Mouse (Mus musculus): ENCODE measurements around the gene Tulp3.
"Not testable (repeated sequence)": the region's sequence is repeated elsewhere in the genome, so short reads cannot be mapped to it uniquely, and the experiment has no call there.

Tulp3 gene

DNA sequence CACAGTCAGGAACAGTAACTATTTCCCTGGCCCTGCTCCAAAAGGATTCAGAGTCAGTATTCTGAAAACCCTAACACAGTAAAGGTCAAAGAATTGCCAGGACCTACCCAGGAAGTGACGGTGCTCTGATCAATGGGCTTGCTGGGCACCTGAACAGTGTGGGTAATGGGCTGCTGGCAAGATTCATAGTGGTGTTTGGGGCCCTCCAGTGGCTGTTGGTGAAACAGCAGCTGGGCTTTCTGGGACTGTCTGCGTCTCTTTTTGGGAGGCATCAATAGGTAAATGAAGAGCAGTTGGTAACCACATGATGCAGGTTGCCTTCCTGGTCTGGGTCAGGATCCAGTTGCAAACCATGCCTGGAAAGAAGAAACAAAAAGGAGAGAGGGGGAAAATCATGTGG, 3.3 kb upstream of the Tulp3 start:
- peak; percentile 51 for DNase-seq (ENCODE audit: low spot score)

DNA sequence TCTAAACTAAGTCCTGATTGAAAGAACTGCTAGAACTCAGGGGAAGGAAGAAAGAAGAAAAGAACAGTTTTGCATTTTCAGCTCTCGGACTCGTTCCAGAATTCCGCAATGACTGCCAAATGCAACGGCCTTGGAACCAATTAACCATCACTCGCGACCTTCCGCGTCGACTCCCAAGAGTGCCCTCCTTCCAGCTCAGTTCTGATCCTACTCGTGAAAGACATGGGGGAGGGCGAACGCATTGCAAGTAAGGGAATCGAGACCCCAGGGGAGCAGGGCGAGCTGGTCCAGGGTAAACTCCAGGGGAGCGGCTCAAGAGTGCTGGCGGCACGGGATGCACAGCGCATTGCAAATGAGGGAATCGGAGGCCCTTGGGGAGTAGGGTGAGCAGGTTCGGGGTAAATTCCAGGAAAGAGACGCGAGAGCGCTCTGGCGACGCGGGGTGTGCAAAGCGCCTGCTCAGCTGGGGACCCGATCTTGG, 410 bp downstream of the Tulp3 start:
- no peak for DNase-seq (ENCODE audit: low spot score)

GRCm38 (mm10) chr6:128354140-128354539, 1.5 kb downstream of the Tulp3 start:
- DNase-seq (ENCODE audit: low spot score), result no peak

DNA sequence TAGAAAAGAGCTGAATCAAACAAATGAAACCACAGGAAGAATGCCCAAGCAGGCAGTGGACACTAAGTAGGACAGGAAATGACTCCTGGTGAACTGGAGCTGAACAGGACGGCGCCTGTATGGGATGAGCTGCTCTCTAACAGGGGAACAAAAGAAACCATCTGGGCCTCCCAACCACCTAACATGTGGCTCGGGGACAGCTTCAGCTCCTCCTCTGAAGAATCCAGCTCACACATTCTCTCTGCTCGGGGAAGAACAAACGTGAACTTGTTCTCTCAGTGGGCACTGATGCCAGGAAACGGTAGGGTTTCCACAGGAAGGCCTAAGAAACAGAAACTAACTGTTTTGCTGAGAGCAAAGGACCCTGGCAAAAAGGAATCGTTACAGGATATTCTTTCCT, 5.9 kb downstream of the Tulp3 start:
- DNase-seq (ENCODE audit: low spot score), result no peak

- no peak for DNase-seq (ENCODE audit: low spot score)
These were observed 8.9 kb downstream of the Tulp3 start for GRCm38 (mm10) chr6:128346782-128347181.

GRCm38 (mm10) chr6:128345623-128346022, 10.0 kb downstream of the Tulp3 start:
- no peak for DNase-seq (ENCODE audit: low spot score)

DNA sequence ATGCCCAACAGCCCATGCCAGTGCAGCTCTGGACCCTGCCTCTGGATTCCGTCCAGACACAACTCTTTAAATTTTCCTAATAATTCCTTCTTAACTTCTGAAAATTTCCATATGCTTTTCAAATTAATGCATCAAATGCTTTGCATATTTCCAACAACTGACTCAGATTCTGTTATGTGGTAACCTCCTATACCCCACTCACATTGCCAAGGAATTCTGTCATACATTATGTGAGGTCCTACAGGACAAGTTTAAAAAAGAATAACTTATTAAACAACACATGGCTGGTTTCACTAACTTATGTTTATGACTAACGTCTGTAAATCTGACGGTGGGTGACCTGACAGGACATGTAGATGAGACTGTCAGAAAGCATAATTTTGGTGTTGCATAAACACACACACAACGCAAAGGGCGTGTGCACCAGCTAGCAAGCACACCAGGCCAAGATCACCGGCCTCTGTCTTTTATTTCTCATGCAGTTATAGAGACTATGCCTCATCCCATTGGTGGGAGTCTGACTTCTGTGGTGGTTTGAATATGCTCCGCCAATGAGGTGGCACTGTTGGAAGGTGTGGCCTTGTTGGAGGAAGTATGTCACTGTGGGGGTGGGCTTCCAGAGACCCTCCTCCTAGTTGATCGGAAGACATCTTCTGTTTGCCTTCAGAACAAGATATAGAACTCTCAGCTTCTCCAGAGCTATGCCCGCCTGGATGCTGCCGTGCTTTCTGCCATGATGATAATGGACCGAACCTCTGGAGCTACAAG, 13.5 kb downstream of the Tulp3 start:
- no peak for DNase-seq (ENCODE audit: low spot score)

DNA sequence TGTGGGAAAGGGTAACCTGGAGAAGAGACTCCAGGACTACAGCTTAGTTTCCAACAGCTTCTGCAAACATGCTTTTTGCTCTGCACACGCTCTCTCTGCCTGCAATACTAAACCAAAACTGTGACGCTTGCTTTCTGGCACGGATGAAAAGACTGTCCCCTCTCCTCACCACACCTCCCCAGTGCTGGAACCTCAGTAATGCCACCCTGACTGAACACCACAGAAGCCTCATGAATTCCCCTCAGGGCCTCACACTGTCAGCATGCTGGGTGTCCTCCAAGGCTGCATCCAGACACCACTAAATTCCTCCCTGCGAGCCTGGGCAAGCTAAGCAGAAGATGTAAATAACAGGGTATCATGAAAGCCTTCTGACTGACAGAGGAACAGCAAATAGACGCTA, 16.8 kb downstream of the Tulp3 start:
- no peak for DNase-seq (ENCODE audit: low spot score)

DNA sequence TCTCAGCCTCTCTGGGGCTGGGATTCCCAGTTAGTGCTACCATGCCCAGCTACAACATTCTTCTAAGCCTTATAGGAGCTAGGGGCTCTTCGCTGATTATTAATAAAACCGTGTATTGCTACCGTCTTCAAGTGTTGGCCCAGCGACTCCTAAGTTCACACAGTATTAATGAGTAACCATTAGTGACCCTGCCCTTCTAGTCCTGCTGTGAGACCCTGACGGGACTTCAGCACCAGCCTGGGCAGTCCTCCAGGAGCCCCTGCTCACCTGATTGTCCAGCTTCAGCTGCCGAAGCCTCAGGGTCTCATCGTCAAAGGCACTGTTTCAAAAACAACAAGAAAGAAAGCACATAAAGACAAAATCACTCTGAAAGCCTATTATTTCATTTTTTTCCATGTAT, 18.2 kb downstream of the Tulp3 start:
- DNase-seq (ENCODE audit: low spot score), result no peak

DNA sequence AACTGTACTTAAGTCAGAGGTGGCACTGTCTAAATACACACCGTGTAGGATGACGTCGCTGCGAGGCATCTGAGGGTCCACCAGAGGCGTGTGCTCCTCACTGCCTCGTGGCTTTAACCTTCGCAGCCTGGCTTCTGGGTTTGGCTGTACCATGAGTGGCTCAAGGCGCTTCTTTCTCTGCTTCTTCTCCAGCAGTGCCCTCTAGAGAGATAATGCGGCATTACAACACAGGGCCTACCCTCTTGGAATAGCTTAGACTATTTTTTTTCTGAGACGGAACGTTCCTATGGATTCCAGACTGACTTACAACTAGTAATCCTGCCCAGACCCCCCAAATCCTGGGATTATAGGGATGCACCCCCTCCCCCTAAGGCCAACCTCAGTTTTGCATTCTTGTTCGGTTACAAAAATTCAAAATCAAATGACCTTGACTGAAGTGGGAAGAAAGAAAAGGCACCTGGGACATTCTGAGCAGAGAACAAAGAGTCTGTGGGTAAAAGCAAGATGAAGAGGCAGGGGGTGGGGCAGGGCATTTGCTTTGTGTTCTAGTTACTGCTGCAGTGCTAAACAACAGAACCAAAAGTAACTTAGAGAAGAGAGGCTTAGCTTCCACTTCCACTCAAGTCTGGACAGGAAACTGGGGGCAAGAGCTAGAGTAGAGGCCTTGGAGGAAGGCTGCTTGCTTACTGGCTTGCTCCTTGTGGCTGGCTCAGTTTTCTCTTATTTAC, 21.1 kb downstream of the Tulp3 start:
- peak; percentile 51 for DNase-seq (ENCODE audit: low spot score)

GRCm38 (mm10) chr6:128318317-128318716, 37.3 kb downstream of the Tulp3 start:
- DNase-seq (ENCODE audit: low spot score), result peak; percentile 56

DNA sequence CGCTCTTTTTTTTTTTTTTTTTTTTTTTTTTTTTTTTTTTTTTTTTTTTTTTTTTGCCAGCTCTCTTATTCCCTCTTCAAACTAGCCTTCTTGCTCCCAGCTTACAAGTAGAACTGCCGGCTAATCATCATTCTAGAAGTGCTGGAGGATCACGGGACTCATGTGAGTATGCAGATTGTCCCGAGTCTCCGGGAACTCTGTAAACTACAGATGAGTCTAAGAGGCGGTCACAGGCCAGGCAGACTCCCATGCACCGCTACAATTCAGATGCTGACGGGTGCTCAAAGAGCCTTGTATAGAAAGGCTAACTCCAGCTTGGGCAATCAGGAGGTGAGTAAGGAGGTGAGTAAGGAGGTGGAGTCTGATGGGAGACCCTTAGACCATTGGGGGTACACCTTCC, 40.1 kb downstream of the Tulp3 start:
- DNase-seq (ENCODE audit: low spot score), result no peak

GRCm38 (mm10) chr6:128314796-128315195, 40.9 kb downstream of the Tulp3 start:
- DNase-seq (ENCODE audit: low spot score), result no peak

GRCm38 (mm10) chr6:128308311-128308710, 47.3 kb downstream of the Tulp3 start:
- no peak for DNase-seq (ENCODE audit: low spot score)

DNA sequence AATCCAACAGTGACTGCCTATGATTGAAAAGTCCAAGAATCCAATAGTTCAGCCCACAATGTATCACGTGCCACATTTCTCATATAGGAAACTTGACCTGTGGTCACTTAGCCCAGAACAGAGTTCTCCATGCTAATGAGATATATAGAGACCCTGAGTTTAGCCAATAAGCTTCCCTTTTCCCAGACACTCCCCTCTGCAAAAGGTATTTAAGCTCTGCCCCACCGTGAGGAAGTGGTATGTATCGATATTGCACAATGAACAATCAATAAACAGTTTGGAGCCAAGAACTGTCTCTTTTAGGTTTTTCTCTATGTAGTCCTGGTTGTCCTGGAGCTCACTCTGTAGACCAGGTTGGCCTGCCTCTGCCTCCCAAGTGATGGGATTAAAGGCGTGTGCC, 50.9 kb downstream of the Tulp3 start:
- no peak for DNase-seq (ENCODE audit: low spot score)

- DNase-seq (ENCODE audit: low spot score), result not testable (repeated sequence)
These were observed 53.0 kb downstream of the Tulp3 start for GRCm38 (mm10) chr6:128302640-128303039.

DNA sequence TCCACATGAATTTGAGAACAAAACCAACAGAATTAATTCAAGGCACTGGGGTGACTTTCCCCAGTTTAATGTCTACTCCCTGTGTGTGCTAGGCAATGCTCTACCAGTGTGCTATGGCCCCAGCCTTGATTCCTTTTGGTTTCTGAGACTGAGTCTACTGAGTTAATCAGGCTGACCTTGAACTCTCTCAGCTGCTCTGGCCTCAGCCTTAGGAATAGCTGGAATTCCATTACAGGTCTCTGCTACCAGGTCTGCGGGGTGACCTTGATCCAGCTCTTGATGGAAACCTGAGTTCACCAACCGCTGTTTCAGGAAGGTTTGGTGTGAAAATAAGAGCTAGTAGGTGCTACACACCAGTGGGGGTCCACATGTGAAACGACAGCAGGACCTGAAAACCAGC, 53.8 kb downstream of the Tulp3 start:
- DNase-seq (ENCODE audit: low spot score), result no peak

DNA sequence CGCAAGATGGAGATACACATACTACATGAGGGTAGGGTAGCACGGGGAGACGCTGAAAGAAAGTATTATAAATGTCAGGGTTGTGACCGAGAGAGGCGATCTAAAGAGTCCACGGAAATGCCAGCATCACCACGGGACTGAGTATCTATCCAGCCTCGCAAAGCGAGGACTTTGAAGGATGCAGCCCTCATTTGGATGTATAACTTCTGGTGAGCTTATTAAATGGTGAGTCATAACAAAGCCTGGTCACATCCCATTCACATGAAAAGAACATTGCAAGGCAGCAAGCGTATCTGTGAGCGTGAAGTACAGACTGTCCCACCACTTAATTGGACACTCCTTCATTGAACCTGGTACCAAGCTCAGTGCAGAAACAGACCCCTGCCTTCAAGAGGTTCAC, 54.2 kb downstream of the Tulp3 start:
- no peak for DNase-seq (ENCODE audit: low spot score)

DNA sequence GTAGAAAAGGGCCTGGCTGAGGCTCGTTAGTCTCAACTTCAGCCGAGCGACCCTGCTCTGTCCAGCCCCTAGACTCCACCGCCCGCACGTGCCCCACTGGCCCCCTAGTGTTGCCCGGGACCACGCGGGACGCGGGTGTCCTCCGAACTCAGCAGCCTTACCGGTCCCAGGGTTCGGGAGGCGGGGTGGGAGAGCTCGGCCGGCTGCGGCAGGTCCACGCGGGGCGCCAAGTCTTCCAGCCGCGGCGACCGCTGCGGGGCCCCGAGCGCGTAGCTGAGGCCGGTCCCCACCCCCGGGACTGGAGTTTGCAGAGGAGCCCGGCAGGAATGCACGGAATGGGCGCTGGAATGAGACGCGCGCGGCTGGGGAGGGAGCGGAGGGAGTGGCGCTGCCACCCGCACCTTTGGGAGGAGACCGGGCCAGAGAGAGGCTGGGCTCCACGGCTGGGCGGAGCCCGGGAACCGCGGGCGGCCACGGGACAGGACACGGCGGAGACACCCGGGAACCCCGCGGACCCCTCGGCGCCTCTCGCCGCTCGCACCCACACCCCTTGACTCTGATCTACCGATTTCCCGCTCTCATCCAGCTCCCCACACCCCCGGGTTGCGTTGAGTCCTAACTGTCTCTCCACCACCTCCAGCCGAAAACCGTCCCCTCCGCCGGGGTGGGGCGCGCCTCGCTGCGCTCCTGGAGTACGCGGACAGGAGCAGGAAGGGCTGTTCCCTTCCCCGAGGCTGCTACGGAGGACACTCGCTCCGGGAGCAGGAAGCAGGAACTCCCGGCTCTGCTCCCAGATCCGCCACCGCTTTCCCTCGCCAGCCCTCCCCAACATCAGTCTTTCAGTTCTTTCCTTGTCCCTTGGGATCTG, 55.3 kb downstream of the Tulp3 start, which contains the start of gene Tead4:
Tead4 (minus strand) TSS at position 690 of the 868 bp plus-strand sequence.
- DNase-seq (ENCODE audit: low spot score), result no peak

DNA sequence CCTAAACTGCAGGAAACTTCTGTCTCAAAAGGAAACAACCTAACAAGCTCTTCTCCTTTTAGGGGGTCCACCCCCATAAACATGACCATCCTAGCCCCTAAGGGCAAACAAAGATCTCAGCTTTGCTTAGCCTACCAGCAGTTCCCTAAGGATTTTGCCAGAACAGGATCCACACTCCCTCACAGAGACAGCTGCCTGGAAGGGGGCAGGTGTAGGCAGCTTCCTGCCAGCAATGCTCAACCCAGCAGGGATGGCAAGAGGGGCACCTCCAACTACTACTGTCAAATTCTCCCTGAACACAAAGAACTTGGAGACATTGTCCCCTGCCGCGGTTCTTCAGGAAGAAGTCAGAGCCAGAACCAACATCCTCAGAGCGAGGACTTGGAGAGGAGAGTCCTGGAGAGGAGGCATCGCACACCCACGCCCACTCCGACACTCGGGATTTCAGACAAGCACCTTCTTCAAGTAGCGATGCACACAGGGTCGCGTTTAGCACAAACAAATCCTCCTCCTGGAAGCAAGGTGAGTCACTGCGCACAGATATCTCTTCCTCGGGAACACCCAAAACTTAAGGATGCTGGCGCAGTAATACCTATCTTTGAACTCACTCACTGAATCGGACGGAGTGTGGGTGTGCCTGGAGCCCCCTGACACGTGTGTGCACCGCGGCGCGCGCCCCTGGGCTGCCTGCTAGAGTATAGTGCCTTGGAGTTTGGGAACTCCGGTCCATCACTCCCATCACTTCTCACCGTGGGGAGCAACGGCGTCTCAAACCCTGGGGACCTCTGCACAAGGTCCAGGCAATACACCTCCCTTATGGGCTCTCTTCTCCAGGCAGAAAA, 56.1 kb downstream of the Tulp3 start:
- DNase-seq (ENCODE audit: low spot score), result no peak

DNA sequence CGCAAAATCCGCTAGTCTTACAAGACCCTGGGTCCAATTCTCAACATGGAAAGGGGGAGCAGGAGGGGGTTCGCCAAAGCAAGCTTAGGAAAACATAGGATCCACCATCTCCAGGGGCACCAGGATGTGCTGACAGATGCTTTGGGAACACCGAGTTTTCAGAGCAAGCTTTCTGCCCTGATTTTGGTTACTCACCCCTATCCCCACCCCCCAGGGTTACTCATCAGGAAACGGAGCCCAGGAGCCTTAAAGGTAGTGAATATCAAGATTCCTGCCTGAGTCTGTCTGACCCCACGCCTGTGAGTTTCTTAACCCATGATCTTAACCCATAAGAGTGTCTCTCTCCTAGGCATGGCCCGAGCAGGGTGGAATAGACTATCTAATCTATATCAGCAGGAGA, 57.4 kb downstream of the Tulp3 start:
- DNase-seq (ENCODE audit: low spot score), result no peak

All from left cerebral cortex, adult 11 months (tissue).